Mouse (Mus musculus): ENCODE measurements around the gene Kmt2d. TPM values are rescaled to one million over a fixed set of nuclear protein-coding genes. Genes with fewer than 3 reads are reported as not detected.
A peak's percentile ranks its signal among the peaks of the same experiment; 100 is the strongest.
"Not testable (repeated sequence)": the region's sequence is repeated elsewhere in the genome, so short reads cannot be mapped to it uniquely, and the experiment has no call there.

Gene Kmt2d
- polyA plus RNA-seq, 1 experiment from 2014 or later = 13.3 TPM

DNA sequence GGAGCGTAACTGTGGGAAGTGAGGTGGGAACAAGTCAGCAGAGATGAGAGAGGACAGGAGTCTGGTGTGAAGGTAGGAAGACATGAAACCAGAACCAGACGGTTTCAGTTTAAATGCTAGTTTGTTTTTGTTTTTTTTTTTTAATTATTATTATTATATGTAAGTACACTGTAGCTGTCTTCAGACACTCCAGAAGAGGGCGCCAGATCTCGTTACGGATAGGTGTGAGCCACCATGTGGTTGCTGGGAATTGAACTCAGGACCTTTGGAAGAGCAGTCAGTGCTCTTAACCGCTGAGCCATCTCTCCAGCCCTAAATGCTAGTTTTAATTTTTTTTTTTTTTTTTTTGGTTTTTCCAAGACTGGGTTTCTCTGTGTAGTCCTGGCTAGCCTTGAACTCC, 60.8 kb downstream of the Kmt2d start:
- Histone ChIP-seq H3K27me3 (peaks cover 56% of the 10 kb centered on the region), H3K4me1 (peaks cover 42% of the 10 kb centered on the region), H3K36me3 (peaks cover 40% of the 10 kb centered on the region)
- WGBS = 75% methylated on average over 6 of the region's 6 CpGs
- ATAC-seq (replicated peaks; ENCODE audit: low FRiP score); H3K4me3 ChIP-seq (replicated peaks); H3K9me3 ChIP-seq (replicated peaks); H3K9ac ChIP-seq; H3K27ac ChIP-seq; H3K4me2 ChIP-seq: not testable (repeated sequence)

DNA sequence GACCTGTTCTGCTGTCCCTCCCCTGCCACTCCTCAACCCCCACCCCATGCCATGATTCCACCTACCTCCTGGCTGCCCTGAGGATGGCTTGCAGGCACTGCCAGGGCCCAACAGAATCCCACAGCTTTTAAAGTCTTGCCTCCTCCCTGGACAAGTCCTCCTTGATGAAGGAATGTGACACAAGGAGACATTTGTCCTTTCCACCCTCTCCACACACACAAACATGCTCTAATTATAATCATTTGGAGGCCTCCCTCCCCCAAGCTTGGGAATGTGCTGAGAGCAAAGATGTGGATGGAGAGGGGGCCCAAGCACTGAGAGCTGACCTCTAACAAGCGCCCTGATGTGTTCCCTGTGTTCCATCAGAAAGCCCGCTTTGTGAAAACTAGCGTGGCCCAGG, 61.6 kb downstream of the Kmt2d start, which contains the start of gene Ddn:
Gene Ddn, minus strand, starts transcription at position 101 of the 400 bp plus-strand sequence.
- no peak within 1 kb of the TSS for H3K27ac ChIP-seq
- peak within 1 kb of the TSS; percentile 92 for H3K4me2 ChIP-seq
- no peaks in the 10 kb centered on the region for H3K9me3 ChIP-seq (replicated peaks)
- H3K27me3 ChIP-seq = peaks cover 64% of the 10 kb centered on the region
- WGBS = 42% methylated on average over 3 of the region's 3 CpGs
- peak within 1 kb of the TSS; percentile 46 for H3K4me3 ChIP-seq (replicated peaks)
- peaks cover 32% of the 10 kb centered on the region for H3K36me3 ChIP-seq
- peaks cover 48% of the 10 kb centered on the region for H3K4me1 ChIP-seq
- H3K9ac ChIP-seq = no peak within 1 kb of the TSS
- no peak for ATAC-seq (replicated peaks; ENCODE audit: low FRiP score)

DNA sequence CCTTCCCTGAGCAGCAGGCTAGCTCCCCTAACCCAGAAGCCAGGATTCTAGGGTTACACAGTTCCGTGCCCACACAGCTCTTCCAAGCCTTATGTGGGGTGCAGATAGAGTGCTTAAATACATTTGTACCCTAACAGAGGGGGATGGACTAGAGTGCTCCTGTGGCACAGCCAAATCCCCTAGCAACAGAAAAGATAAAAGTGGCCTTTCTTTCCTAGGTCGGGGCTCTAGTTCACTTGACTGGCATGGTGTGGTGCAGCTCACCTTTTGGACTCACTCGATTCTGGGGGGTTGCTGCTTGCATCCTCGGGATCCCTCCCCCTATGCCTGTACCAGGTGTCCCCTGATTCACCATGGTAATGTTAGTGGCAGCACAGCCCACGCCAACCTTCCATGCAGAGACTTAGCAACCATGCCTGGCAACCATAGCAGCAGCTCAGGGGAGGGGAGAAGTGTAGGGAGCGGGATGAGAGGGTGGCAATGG, 62.3 kb downstream of the Kmt2d start:
- Histone ChIP-seq H3K4me1 (peaks cover 53% of the 10 kb centered on the region), H3K4me2 (peak overlapping the region; percentile 92), H3K36me3 (peaks cover 25% of the 10 kb centered on the region), H3K9ac (no peak overlapping the region), H3K27me3 (peaks cover 71% of the 10 kb centered on the region), H3K27ac (no peak overlapping the region), H3K9me3 (replicated peaks) (no peaks in the 10 kb centered on the region), H3K4me3 (replicated peaks) (peak overlapping the region; percentile 46)
- no peak for ATAC-seq (replicated peaks; ENCODE audit: low FRiP score)
- WGBS = 10% methylated on average over 6 of the region's 6 CpGs

DNA sequence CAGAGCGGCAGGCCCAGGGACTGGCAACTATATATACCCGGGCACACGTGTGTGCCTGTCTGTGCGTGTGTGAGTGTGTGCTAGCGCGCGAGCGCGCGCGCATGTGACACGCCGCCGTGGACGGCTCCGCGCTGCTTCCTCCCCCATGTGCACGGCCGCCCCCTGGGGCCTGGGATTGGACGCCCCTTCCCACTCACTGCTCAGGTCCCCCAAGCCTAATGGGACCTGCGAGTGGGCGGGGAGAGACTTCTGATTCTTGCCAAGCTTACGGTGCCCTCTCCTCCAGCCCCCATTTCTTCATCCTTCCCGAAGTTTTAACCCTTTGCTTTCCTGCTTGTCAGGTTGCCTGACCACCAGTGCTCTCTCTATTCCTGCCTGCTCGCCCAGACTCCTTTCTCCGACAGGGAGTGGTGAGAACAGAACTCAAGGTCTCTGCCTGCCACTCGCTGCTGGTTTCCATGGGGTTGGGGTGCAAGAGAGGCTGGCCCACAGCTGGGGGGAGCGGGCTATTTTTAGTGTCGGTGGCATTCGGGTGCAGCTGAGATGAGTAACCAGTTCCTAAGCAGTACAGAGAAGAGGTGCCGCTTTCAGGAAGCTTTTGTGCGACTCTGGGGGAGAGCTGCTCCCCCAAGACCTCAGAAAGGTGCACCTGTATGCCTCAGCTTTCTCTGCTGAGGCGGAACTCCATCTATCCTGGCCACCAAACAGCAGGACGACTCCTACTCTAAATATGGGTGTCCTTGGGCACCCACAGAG, 62.9 kb downstream of the Kmt2d start:
- H3K9ac ChIP-seq = peak overlapping the region; percentile 21; the same call in 1 of the 2 replicates
- WGBS = under 1% methylated on average over 33 of the region's 34 CpGs

DNA sequence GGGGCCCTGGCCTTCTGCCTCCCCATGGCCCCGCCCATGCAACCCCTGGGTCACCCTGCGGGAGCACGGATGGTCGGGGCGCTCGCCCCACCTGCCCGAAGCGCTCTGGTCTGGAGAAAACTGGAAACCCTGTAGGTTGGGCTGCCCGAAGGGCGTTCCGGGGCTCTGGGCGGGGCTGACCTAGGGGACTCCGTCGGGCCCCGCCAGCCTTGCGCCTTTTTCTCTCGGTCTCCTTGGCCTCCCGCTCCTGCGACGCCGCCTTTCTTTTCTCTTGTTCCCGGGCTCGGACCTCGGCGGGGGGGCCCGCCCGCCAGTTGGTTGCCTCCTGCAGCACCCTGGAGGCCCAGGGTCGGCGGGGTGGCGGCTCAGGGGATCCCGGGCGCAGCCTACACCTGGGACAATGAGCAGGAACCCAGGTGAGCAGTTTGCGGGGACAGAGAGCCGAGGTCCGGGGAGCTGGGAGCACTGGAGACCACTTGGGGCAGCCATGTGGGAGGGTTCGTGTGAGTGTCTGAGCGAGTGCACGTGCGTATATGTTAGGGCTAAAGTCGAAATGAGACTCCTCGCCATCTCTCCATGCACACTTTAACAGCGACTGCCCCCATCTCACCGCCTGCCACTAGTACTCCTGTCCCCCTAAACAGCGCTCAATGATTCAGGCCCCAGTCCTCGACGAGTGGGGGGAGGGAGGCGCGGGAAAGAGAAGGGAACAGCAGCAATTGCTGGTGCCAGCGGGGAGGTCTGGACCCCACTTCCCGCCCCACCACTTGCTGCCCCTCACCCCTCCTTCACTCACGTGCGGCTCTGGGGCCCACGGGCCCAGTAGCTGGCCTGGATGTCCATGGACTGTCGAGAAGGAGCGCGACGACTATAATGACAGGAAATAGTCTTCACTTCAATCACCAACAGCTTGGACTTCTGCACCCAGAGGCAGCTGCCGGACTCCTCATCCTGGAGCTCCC, 63.9 kb downstream of the Kmt2d start:
- peak overlapping the region; percentile 92 for H3K4me2 ChIP-seq
- peaks cover 60% of the 10 kb centered on the region for H3K4me1 ChIP-seq
- ATAC-seq (replicated peaks; ENCODE audit: low FRiP score) = peak; percentile 17; the same call in 1 of the 2 replicates
- WGBS = 1% methylated on average over 58 of the region's 58 CpGs
- peaks cover 87% of the 10 kb centered on the region for H3K27me3 ChIP-seq
- peak overlapping the region; percentile 46 for H3K4me3 ChIP-seq (replicated peaks)
- no peaks in the 10 kb centered on the region for H3K9me3 ChIP-seq (replicated peaks)
- H3K36me3 ChIP-seq = peaks cover 10% of the 10 kb centered on the region
- H3K27ac ChIP-seq = no peak overlapping the region
- peak overlapping the region; percentile 21 for H3K9ac ChIP-seq

More for the DNA sequence above, 62.9 kb downstream of the Kmt2d start:
- peaks cover 77% of the 10 kb centered on the region for H3K27me3 ChIP-seq
- H3K4me1 ChIP-seq = peaks cover 59% of the 10 kb centered on the region
- peak overlapping the region; percentile 46 for H3K4me3 ChIP-seq (replicated peaks)
- H3K27ac ChIP-seq = no peak overlapping the region
- ATAC-seq (replicated peaks; ENCODE audit: low FRiP score) = no peak; the same call in 1 of the 2 replicates
- no peaks in the 10 kb centered on the region for H3K9me3 ChIP-seq (replicated peaks)
- H3K4me2 ChIP-seq = peak overlapping the region; percentile 92
- peaks cover 19% of the 10 kb centered on the region for H3K36me3 ChIP-seq

DNA sequence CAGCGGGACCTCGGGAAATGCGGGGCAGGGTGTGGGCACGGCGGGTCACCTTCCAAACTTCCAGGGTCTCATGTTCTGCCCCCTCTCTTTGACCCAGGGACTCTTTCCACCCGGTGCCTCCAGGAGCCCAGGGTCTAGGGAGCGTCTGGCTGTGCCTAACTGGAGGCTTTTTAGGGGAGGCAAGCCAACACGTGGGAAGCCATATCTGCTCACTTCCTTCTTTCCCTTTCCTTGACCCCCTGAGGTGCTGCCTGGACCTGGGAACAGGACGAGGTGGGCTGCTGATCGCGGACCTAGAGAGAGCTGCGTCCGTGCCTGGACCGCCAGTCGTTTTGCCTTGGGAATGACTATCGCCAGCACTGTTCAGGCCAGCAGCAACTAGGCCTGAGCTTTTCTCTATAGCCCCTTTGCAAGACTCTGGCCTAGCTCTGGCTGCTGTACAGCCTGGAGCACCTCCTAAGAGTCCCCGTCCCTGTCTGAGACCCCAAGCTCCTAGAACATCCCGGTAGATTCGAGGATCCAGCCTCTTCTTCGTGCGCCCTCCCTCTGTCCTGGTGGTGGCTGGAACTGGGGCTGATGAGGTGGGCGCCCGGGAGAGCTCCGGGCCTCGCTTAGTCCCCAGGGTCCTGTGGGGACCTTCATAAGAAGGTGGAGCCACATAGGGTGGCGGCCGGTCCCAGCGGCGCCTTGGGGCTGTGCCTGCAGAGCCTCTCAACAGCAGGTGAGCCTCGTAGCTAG, 64.8 kb downstream of the Kmt2d start:
- Histone ChIP-seq H3K27me3 (peaks cover 95% of the 10 kb centered on the region), H3K4me1 (peaks cover 60% of the 10 kb centered on the region), H3K4me2 (peak overlapping the region; percentile 92), H3K36me3 (peaks cover 6% of the 10 kb centered on the region), H3K4me3 (replicated peaks) (peak overlapping the region; percentile 53), H3K27ac (no peak overlapping the region), H3K9me3 (replicated peaks) (no peaks in the 10 kb centered on the region), H3K9ac (no peak overlapping the region)
- 8% methylated on average over 30 of the region's 30 CpGs for WGBS
- ATAC-seq (replicated peaks; ENCODE audit: low FRiP score) = peak; percentile 16; the same call in 1 of the 2 replicates

DNA sequence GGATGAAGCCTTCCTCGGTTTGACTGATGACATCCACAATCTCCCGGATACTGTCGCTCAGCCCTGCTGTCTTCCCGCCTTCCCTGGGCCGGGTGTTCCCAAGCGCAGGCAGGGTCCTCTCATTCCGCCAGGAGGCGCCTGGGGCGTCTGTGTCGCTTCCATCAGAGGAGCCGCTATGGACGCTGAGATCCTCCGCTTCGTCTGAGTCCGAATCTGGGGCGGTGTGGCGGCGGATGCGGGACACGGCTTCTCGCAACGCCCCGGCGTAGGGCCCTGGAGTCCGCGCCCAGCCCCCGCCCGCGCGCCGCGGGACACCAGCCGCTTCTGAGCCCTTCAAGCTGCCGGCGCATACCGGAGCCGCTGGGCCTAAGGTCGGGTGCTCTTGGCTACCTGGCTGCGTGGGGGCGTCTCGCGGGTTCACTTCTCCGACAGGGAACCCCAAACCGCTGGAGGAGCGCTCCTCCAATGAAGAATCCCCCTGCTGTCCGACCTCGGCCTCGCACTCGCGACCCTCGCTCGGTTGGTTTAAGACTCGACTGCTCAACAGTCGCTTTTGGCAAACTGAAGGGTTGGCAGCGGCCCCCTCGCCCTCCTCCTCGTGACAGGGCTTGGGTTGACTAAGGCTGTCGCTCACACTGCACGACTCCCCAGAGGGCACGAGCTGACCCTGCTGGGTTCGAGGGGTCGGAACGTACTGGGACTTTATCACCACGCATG, 65.5 kb downstream of the Kmt2d start:
- Histone ChIP-seq H3K27me3 (peaks cover 100% of the 10 kb centered on the region), H3K4me2 (peak overlapping the region; percentile 92), H3K4me1 (peaks cover 56% of the 10 kb centered on the region), H3K4me3 (replicated peaks) (peak overlapping the region; percentile 53), H3K27ac (no peak overlapping the region), H3K9me3 (replicated peaks) (no peaks in the 10 kb centered on the region), H3K9ac (peak overlapping the region; percentile 47), H3K36me3 (no peaks in the 10 kb centered on the region)
- under 1% methylated on average over 64 of the region's 64 CpGs for WGBS
- ATAC-seq (replicated peaks; ENCODE audit: low FRiP score) = peak; percentile 45

DNA sequence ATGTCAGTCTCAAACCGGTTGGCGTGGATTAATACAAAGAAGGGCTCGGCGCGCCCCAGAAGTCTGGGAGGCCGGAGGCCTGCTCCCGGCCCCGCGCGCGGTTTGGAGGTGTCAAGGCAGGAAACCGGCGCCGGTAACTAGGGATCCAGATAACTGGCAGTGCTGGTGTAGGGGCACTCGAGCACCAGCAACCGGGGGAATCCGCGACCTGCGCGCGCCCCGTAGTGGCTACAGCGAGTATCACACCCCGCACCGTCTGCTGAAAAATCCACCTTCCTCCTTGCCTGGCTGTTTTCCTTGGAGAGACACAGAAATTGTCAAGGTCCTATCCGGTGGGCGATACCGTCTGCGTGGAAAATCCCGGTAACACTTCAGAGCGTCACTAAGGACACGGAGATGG, 67.0 kb downstream of the Kmt2d start:
- peaks cover 100% of the 10 kb centered on the region for H3K27me3 ChIP-seq
- peak overlapping the region; percentile 47 for H3K4me2 ChIP-seq
- peak overlapping the region; percentile 17 for H3K4me3 ChIP-seq (replicated peaks)
- no peak for ATAC-seq (replicated peaks; ENCODE audit: low FRiP score)
- H3K27ac ChIP-seq = no peak overlapping the region
- H3K9me3 ChIP-seq (replicated peaks) = no peaks in the 10 kb centered on the region
- peaks cover 56% of the 10 kb centered on the region for H3K4me1 ChIP-seq
- H3K9ac ChIP-seq = no peak overlapping the region
- WGBS = under 1% methylated on average over 32 of the region's 32 CpGs
- no peaks in the 10 kb centered on the region for H3K36me3 ChIP-seq

DNA sequence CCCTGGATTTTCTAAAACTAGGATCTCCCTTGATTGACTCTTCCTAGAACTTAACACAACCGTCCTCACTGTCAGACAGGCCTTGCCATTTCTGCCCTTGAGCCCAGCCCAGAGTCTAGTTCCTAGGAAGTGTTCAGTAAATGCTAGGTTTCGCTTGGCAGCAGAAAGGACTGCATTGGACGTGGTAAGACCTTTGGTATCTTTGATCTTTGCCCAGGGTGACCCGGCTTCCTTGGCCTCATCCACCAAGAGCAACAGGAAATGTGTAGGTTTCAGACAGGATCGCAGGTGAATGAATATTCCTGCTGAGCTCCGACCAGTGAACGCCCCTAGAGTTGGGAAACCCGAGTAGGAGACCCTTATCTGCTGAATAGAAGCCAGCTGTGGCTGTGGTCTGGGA, 68.1 kb downstream of the Kmt2d start:
- Histone ChIP-seq H3K9me3 (replicated peaks) (no peaks in the 10 kb centered on the region), H3K36me3 (no peaks in the 10 kb centered on the region), H3K4me2 (no peak overlapping the region), H3K27ac (no peak overlapping the region), H3K27me3 (peaks cover 100% of the 10 kb centered on the region), H3K9ac (no peak overlapping the region), H3K4me3 (replicated peaks) (no peak overlapping the region), H3K4me1 (peaks cover 48% of the 10 kb centered on the region)
- WGBS = 4% methylated on average over 8 of the region's 8 CpGs
- no peak for ATAC-seq (replicated peaks; ENCODE audit: low FRiP score)

DNA sequence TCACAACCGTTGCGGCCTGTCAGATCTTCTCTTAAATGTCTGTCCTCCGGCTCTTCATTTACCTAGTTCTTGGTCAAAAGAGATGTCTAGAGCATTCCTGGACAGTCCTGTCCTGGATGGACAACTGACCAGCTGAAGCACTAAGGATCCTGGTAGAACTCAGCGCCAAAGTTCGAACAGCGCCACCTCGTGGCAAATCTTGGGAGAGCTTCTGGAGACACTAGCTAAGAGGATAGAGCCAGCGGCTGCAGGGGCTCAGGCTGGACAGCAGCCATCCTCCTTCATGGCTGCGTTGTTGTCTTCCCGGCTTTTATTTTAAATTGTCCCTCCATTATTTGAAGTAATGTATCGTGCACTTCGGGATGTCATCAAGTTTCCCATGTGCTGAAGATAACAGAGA, 71.6 kb downstream of the Kmt2d start:
- no peaks in the 10 kb centered on the region for H3K9me3 ChIP-seq (replicated peaks)
- H3K36me3 ChIP-seq = no peaks in the 10 kb centered on the region
- ATAC-seq (replicated peaks; ENCODE audit: low FRiP score) = no peak
- H3K4me2 ChIP-seq = no peak overlapping the region
- H3K27ac ChIP-seq = no peak overlapping the region
- H3K4me3 ChIP-seq (replicated peaks) = no peak overlapping the region
- 11% methylated on average over 12 of the region's 12 CpGs for WGBS
- H3K9ac ChIP-seq = no peak overlapping the region
- peaks cover 99% of the 10 kb centered on the region for H3K27me3 ChIP-seq
- H3K4me1 ChIP-seq = peaks cover 19% of the 10 kb centered on the region

DNA sequence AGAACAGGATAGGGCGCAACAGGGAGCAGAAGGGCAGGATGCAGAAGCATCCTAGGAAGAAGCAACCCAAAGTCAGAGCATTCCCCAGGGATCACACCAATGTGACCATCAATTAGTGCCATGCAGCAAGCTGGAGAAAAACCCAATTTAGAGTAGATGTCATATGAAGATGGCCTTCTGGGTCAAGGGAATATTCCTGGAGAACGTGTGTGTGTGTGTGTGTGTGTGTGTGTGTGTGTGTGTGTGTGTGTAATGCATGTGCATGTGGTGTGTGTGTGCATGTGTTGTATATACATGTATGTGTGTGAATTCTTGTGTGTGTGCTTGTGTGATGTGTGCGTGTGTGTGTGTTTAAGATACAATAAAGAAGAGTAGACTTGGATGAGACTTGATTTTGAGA, 72.1 kb downstream of the Kmt2d start:
- no peak overlapping the region for H3K4me3 ChIP-seq (replicated peaks)
- no peak overlapping the region for H3K27ac ChIP-seq
- H3K36me3 ChIP-seq = no peaks in the 10 kb centered on the region
- no peak overlapping the region for H3K4me2 ChIP-seq
- H3K4me1 ChIP-seq = peaks cover 15% of the 10 kb centered on the region
- no peak for ATAC-seq (replicated peaks; ENCODE audit: low FRiP score)
- H3K9ac ChIP-seq = no peak overlapping the region
- WGBS = 38% methylated on average over 3 of the region's 3 CpGs
- H3K9me3 ChIP-seq (replicated peaks) = no peaks in the 10 kb centered on the region
- peaks cover 99% of the 10 kb centered on the region for H3K27me3 ChIP-seq

Measured in kidney, embryonic 15.5 days (tissue).